Mouse (Mus musculus): ENCODE results near the gene Fubp1.
A peak's percentile ranks its signal among the peaks of the same experiment; 100 is the strongest.
"Not testable (repeated sequence)": the region's sequence is repeated elsewhere in the genome, so short reads cannot be mapped to it uniquely, and the experiment has no call there.

Gene Fubp1

GRCm38 (mm10) chr3:152192238-152192931 is 17.8 kb upstream of the Fubp1 start:
- DNase-seq (ENCODE audit: low read depth in 1 of 2, low spot score in 2 of 2), result no peak

DNA sequence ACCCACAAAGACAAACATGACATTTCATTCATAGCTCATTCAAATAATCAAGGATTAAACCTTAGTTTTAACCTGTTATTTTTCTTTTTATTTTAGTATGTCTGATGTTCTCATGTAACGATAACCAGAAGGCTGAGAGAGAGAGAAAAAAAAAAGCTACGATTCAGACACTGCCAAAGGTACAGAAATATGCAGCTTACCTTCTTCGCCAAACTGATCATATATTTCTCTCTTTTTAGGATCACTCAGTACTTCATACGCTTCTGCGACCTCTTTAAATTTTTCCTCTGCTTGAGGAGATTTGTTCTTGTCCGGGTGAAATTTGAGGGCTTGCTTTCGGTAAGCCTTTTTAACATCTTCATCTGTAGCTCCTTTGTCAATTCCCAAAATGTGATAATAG is 17.0 kb upstream of the Fubp1 start:
- no peak for DNase-seq (ENCODE audit: low read depth in 1 of 2, low spot score in 2 of 2)

DNA sequence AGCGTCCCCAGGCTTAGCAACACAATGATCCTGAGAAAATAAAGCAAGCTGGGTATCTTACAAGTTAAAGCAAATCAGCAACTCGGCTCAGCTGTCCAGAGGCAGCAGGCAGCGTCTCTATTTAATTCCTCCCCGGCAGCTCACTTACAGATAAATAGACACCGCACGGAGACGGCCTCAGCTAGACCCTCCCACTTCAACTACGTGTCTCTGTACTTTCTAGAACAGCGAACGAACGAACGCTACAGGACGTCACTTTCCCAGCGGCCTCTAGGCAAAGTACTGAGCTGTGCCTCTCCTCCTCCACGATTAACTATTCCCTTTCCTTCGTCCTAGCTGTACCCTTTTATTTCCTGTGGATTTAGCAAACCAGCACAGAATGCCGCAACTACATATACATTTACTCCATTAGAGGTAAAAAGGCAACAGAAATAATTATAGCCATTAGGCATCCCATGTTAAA is 16.6 kb upstream of the Fubp1 start:
- DNase-seq (ENCODE audit: low read depth in 1 of 2, low spot score in 2 of 2), result peak; percentile 27 to 70

DNA sequence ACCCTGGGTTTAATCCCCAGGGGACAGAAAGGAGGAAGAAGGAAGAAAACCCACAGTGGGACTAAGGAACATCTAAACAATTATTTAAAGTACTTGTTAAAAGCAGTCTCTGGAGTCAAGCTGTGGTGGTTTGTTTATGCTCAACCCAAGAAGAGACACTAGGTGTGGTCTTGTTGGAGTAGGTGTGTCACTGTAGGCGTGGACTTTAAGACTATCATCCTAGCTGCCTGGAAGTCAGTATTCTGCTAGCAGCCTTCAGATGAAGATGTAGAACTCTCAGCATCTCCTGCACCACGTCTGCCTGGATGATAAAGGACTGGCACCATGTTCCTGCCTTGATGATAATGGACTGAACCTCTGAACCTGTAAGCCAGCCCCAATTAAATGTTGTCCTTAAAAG is 13.0 kb upstream of the Fubp1 start:
- DNase-seq (ENCODE audit: low read depth in 1 of 2, low spot score in 2 of 2), result not testable (repeated sequence)

DNA sequence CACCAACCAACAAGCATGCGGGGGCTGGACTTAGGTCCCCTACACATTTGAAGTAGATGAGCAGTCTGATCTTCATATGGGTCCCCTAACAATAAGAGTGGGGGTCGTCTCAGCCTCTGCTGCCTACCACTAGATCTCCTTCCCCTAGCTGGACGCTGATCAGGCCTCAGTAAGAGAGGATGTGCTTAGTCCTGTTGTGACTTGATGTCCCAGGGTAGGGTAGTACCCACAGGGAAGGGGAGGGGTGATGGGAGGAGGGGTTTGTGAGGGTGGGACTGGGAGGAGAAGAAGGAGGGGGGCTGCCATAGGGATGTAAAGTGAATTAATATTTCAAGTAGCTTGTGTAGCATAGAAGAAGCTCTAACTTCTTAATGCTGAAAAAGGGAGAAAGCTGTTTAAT is 11.1 kb upstream of the Fubp1 start:
- DNase-seq (ENCODE audit: low read depth in 1 of 2, low spot score in 2 of 2), result no peak

DNA sequence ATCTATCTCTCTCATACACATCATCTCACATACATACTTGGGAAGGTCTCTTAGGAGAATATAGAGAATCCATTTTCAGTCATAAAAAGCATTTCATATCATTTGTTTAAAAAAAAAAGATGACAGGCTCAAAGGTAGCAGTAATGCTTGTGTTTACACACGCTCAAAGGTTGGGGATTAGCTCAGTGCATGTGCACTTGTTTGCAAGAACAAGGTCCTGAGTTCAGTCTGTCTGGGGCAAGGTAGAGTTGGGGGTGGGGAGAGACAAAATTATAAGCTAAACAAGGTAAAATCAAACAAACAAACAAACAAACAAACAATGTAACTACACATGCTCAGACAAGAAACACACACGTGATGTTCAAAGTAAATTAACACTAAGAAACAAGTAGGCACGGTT is 9.0 kb upstream of the Fubp1 start:
- DNase-seq (ENCODE audit: low read depth in 1 of 2, low spot score in 2 of 2), result no peak

DNA sequence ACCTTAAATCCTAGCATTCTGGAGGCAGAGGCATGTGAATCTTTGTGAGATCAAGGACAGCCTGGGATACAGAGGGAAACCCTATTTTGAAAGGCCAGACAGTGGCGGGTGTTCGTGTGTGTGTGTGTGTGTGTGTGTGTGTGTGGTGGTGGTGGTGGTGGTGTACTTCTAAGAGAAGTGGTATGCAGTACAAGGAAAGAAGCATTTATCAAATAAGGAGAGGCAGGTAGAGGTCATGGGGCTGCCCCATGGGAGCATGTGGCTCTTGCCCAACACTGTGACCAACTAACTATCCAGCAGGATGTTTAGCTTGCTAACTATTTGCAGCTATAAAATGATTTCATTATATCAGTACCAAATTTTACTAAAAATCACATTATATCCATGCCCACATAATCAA is 8.6 kb upstream of the Fubp1 start:
- DNase-seq (ENCODE audit: low read depth in 1 of 2, low spot score in 2 of 2), result no peak

- no peak for DNase-seq (ENCODE audit: low read depth in 1 of 2, low spot score in 2 of 2)
Measured at GRCm38 (mm10) chr3:152202942-152203341, 7.3 kb upstream of the Fubp1 start.

GRCm38 (mm10) chr3:152203411-152203810 is 6.8 kb upstream of the Fubp1 start:
- DNase-seq (ENCODE audit: low read depth in 1 of 2, low spot score in 2 of 2), result no peak

- DNase-seq (ENCODE audit: low read depth in 1 of 2, low spot score in 2 of 2), result no peak
Measured at GRCm38 (mm10) chr3:152203996-152204395, 6.2 kb upstream of the Fubp1 start.

DNA sequence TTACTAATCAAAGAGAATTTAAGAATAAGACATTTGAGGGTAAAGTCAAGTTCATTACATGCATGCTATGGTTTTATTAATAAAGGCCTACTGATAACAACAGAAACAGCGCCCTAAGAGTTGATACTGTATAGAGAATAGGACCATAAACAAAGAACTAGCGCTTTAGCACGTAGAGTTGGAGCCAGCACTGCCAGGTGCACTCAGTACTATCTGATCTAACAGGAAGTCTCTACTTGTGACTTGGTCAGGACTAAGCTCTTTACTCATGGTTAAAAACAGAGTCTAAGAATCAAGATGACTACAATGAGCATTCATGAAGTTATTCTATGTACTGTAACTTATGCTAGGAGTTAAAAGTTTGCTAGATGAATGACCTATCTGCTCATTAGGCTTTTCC is 5.6 kb upstream of the Fubp1 start:
- no peak for DNase-seq (ENCODE audit: low read depth in 1 of 2, low spot score in 2 of 2)

DNA sequence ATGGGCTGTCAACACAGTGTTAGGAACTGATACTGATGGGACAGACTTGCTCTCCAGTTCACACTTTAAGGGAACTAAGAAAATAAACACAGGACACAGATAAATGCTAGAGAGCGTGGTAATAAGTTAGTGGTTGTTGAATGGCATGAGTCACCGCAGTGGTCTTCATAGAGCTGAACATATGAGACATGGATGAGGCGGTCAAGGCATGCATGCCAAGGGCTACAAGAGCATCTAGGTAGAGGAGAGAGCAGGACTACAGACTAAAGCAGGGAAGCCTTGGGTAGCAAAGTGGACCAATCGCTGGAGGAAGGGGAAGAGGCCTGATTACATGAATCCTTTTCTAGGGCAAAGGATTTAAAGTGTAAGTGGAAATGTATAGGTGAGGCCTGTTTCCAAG is 3.1 kb upstream of the Fubp1 start:
- no peak for DNase-seq (ENCODE audit: low read depth in 1 of 2, low spot score in 2 of 2)

- DNase-seq (ENCODE audit: low read depth in 1 of 2, low spot score in 2 of 2), result no peak
Measured at GRCm38 (mm10) chr3:152208096-152208885, 1.9 kb upstream of the Fubp1 start.

DNA sequence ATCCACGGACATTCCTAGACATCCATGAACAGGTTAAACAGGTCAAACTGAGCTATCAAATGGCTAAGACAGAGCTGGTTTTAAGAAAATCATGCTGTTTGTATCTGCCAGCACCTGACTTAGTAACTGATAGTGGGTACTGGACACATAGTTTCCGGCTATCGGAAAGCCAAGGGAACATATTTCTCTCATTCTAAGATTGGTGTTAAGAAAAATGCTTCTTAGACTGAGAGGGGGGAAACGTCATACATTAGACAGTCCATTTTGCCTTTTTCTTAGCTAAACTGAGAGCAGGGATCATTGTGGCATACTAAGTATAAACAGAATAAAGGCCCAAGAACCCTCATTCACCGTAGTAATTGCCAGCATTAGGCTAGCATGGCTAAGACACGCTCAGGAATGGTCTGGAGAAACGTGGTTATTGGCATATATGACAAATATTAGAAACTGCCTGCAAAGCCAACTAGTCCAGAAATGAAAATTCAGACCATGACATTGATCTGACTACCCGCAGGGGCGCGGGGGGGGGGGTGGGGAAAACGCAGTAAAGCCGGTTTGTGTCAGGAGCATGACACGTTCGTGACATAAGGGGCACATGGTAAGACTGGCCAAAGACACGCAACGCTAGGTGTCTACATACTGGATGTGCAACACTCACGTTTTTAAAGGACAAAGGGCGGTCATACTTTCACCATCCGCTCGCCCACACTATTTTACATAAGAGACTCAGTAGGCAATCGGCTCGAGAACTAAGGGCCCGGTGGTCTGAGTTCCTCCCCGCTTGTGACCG is 850 bp upstream of the Fubp1 start:
- peak; percentile 10 to 54 for DNase-seq (ENCODE audit: low read depth in 1 of 2, low spot score in 2 of 2)

GRCm38 (mm10) chr3:152210728-152211391 is 638 bp downstream of the Fubp1 start:
- peak; percentile 12 to 52 for DNase-seq (ENCODE audit: low read depth in 1 of 2, low spot score in 2 of 2)

- DNase-seq (ENCODE audit: low read depth in 1 of 2, low spot score in 2 of 2), result no peak
Measured at GRCm38 (mm10) chr3:152211731-152212279, 1.6 kb downstream of the Fubp1 start.

DNA sequence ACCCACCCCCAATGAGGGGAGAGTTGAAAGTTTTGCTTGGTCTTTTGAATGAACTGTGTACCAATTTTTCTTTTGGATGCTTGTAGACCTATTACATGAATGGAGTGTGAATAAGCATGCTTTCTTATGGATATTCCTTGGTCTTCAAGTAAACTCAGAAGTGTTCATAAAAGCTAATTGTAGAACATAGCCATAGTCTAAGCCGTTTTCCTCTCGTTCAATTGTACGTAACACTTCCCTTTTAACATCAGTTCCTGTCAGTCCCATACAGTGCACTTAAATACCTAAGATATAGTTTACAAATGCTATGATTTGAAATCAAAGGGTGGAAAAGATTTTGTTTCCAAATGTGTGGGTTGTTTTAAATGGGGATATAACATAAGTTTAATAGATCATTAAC is 3.2 kb downstream of the Fubp1 start:
- DNase-seq (ENCODE audit: low read depth in 1 of 2, low spot score in 2 of 2), result no peak

- no peak for DNase-seq (ENCODE audit: low read depth in 1 of 2, low spot score in 2 of 2)
Measured at GRCm38 (mm10) chr3:152224918-152225317, 14.7 kb downstream of the Fubp1 start.

DNA sequence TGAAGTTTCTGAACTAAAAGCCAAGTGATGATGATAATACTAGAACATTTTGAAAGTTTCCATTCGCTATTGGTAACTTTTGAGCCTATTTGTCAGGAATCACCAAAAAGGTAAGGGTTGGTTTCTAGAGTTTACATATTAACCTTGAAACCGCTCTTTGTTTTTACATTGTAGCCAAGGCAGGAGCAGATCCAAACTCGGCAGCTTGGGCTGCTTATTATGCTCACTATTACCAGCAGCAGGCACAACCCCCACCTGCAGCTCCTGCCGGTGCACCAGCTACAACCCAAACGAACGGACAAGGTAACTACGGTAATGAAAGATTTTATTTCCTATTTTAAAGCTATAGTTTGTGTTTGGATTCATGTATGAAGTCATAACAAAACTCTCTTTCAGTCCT is 15.7 kb downstream of the Fubp1 start:
- DNase-seq (ENCODE audit: low read depth in 1 of 2, low spot score in 2 of 2), result no peak

- DNase-seq (ENCODE audit: low read depth in 1 of 2, low spot score in 2 of 2), result no peak
Measured at GRCm38 (mm10) chr3:152228843-152229242, 18.6 kb downstream of the Fubp1 start.

GRCm38 (mm10) chr3:152229271-152229670 is 19.0 kb downstream of the Fubp1 start:
- DNase-seq (ENCODE audit: low read depth in 1 of 2, low spot score in 2 of 2), result no peak

All from monocyte, adult 2 months (primary cell).